Mouse (Mus musculus) bone marrow macrophage, adult 2 months (primary cell): ENCODE measurements around the gene Igfbp7.

Experiments used
- CTCF ChIP-seq: IDR thresholded peaks from 2 replicates; pipeline ENCODE4 v1.5.1; 2012; ENCODE audit warnings: low read depth, mild to moderate bottlenecking, low read length, moderate library complexity
- POLR2A ChIP-seq: IDR thresholded peaks from 2 replicates; pipeline ENCODE4 v1.6.1; 2012; ENCODE audit warnings: mild to moderate bottlenecking, low read depth, low read length, borderline replicate concordance

GRCm38 (mm10) chr5:77384724-77385123 is 23.1 kb downstream of the Igfbp7 start:
- TF ChIP-seq CTCF (no peak), POLR2A (no peak)
